Mouse (Mus musculus): Measurements from ENCODE around the gene Ugt1a8.
"Not testable (repeated sequence)": the region's sequence is repeated elsewhere in the genome, so short reads cannot be mapped to it uniquely, and the experiment has no call there.

DNA sequence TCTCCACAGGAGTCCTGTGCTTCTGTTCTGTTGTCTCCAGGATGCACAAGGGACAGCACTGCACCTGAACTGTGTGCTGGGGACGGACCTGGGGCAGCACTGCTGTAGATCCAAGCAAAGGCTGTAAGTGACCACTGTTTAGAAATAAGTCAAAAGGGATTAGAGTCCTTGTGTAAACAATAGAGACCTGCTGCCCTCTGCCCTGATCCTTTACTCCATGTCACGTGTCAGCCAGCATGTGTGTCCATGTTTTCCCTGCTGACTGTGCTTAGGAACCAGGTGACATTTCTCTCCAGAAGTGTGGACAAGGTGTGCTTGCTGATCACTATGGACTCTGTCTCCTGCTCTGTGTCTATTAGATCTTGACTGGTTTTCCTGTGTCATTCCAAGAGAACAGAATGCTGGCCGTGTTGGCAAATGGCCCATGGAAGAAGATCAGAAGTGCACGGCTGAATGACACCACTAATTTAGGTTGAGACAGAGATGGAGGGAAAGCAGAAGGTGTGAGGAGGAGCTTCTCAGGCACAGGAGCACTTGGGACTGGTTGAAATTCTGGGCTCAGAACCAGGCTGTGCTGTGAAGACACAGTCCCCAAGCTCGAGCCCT lies 42.7 kb upstream of the Ugt1a8 start:
- TF ChIP-seq CTCF (conservative IDR thresholded peaks at IDR 0.05; ENCODE audit: low read length); NANOG (IDR thresholded peaks at IDR 0.05; ENCODE audit: borderline replicate concordance, low read length); POU5F1 (IDR thresholded peaks at IDR 0.05; ENCODE audit: borderline replicate concordance, low read length): not testable (repeated sequence)
